Mouse (Mus musculus): Measurements from ENCODE around the gene Smg7.

DNA sequence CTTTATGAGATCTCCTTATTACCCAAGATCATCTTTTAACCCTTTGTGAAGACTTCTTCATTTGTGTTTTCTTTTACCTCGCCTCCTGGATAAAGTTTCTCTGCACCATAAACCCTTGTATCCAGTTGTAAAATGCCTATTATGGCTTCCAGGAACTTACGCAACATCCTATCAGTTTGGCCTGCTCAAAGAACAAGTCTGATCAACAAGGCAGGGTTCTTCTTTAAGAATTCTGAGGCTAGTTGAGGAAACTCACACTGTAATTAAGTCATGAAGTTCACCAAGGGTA is 94.1 kb downstream of the Smg7 start:
- TF ChIP-seq CTCF (IDR thresholded peaks at IDR 0.05; ENCODE audit: insufficient read depth, low read depth, low read length) (no peak), POLR2A (IDR thresholded peaks at IDR 0.05; ENCODE audit: insufficient read depth, low read depth, low read length) (no peak)

Measured in olfactory bulb, adult 2 months (tissue).